Mouse (Mus musculus) neural tube, embryonic 10.5 days (tissue): ENCODE data around the gene Lrr1.
"Not testable (repeated sequence)": the region's sequence is repeated elsewhere in the genome, so short reads cannot be mapped to it uniquely, and the experiment has no call there.

ENCODE experiments used
- DNase-seq: peaks from one replicate; pipeline ENCODE4 v3.0.0-alpha.2; 2017; ENCODE audit warnings: low spot score; ENCODE audit errors: extremely low spot score

The Lrr1 gene

DNA sequence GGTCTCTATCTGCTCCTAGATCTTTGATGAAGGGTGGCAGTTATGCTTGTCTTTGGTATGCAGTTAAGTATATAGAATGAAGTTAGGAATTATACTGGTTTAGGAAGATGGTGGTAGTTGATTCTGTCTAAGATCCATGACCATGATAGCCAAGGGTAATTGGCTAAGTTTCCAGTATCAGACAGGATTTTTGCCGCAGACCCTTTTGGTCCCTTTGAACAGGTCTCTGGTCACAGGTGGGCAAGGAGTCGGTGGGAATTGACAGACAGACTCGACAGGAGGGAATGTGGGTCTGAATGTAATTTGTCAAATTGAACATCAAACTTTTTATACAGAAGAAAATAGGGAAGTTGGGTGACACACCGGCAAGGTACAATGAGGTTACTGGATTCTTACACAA lies 5.0 kb upstream of the Lrr1 start:
- DNase-seq, result not testable (repeated sequence)

- DNase-seq, result no peak
These were observed 3.7 kb upstream of the Lrr1 start for GRCm38 (mm10) chr12:69164904-69165303.

- DNase-seq, result not testable (repeated sequence)
These were observed 1.6 kb upstream of the Lrr1 start for GRCm38 (mm10) chr12:69166861-69167581.

DNA sequence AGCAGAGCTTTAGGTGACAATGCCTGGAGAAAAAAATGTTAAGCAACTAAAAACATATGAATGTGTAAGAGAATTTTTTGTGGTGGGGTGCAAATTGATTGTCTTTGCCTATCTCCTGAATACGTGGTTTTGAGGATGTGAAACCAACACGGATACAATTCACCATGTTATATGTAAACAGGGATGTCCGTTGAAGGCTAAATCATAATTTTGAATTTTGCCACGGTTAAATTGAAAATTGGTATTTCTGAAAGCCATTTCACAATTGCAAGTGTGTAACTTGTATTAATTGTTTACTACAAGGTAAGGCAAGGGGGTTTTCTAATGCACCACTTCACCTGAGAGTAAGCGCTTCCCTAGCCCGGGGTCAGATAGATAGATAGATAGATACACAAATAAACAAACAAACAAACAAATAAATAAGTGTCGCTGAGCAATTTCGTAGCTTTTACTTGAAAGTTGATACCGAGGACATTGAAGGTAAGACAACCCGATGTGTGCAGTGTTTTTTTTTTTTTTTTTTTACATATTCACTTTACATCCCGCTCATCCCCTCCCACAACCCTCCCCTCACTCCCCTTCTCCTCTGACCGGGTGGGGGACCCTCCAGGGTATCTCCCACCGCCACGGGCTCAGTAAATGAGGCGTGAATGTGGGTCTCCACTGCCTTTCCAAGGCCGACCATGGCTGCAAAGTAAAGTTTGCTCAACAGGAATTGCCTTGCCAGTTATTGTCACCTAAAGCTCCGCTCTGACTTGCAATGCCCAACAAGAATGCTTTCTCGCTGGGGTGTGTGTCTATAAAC lies 756 bp upstream of the Lrr1 start:
- no peak for DNase-seq

- DNase-seq, result no peak
These were observed 2.7 kb downstream of the Lrr1 start for GRCm38 (mm10) chr12:69171307-69171706.

DNA sequence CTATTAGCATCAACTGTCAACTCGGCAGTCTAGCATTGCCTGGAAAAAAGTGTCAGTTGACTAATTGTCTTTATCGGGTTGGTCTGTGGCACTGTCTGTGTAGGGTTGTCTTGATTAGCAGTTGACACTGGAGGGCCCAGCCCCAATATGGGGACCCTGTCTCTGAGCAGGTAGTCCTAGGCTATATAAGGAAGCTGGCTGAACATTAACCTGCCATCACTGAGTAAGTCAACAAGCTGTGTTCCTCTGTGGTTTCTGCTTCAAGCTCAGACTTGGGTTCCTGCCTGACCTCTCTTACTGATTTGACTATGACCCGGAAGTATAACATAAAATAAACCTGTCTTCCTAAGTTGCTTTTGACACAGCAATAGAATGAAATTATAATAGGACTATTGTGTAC lies 7.4 kb downstream of the Lrr1 start:
- no peak for DNase-seq

- no peak for DNase-seq
These were observed 8.9 kb downstream of the Lrr1 start for GRCm38 (mm10) chr12:69177526-69177925.

GRCm38 (mm10) chr12:69179371-69179770 lies 10.8 kb downstream of the Lrr1 start:
- DNase-seq, result no peak

DNA sequence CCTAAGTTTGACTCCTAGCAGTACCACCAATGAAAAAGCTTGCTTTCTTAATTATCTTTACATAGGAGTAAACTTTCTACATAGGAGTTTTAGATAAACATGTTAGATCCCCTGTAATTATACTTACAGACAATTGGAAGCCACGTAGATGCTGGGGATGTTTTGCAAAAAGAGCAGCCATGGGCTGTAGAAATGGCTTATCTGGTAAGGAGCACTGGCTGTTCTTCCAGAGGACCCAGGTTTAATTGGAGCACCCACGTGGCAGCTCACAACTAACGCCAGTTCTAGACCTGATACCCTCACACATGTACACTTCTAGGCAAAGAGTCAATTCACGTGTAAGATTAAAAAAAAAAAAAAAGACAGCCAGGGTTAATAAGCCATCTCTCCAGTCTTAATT lies 13.2 kb downstream of the Lrr1 start:
- no peak for DNase-seq

DNA sequence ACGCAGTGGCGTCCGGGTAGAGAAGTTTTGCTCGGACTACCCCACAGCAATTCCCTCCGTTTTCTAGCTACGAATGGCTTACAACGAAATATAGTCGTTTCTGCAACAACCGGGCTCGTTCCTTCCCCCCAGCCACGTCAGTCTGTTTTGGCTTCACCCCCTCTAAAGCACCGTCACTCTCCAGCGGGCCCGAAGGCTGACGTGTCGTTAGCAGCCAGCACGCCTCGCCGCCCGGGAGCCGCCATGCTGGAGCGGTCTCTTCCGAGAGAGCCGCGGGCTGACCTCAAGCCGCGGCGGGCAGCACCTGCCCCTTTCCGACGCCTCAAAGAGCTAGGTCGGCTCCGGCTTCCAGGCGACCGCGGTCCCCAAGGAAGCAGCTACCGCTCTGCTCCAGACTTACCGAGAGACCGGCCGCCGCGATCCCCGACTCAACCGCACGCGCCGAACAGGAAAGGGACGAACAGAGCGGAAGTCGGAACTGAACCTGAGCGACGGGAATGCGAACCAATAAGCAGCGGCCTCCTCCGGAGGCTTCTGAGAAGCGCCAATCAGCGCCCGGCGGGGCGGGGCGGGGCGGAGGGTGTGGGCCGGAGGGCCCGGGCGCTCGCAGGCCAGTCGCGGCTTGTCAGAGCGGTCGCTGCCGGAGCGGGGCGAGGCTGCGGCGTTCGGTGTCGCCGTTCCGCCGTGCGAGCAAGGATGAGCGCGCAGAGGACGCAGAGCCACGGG lies 15.1 kb downstream of the Lrr1 start, which contains the start of the genes Rpl36al and Mgat2:
Rpl36al (minus strand) TSS at position 501 of the 726 bp plus-strand sequence.
Mgat2 (plus strand) TSS at position 575 of the 726 bp plus-strand sequence.
- peak; percentile 95 for DNase-seq

DNA sequence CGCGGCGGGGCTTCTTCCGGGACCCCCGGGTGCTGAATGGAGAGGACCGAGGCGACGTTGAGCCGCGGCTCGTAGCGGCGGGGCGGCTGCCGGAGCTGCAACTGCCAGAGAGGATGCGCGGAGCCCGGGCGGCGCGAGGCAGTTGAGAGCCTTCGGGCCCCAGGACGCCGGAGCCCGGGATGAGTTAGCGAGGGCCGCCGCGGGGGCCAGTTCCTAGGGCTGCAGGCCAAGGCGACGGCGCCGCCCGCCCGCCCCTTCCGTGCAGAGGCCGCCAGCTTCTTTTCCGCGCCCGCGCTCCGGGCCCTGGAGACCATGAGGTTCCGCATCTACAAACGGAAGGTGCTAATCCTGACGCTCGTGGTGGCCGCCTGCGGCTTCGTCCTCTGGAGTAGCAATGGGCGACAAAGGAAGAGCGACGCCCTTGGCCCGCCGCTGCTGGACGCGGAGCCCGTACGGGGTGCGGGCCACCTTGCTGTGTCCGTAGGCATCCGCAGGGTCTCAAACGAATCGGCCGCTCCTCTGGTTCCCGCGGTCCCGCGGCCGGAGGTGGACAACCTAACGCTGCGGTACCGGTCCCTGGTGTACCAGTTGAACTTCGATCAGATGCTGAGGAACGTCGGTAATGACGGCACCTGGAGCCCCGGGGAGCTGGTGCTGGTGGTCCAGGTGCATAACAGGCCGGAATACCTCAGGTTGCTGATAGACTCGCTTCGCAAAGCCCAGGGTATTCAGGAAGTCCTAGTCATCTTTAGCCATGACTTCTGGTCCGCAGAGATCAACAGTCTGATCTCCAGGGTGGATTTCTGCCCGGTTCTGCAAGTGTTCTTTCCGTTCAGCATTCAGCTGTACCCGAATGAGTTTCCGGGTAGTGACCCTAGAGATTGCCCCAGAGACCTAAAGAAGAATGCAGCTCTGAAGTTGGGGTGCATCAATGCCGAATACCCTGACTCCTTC lies 16.0 kb downstream of the Lrr1 start:
- peak; percentile 62 for DNase-seq

DNA sequence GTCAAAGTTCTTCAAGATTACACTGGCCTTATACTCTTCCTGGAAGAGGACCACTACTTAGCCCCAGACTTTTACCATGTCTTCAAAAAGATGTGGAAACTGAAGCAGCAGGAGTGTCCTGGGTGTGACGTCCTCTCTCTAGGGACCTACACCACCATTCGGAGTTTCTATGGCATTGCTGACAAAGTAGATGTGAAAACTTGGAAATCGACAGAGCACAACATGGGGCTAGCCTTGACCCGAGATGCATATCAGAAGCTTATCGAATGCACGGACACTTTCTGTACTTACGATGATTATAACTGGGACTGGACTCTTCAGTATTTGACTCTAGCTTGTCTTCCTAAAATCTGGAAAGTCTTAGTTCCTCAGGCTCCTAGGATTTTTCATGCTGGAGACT lies 16.8 kb downstream of the Lrr1 start:
- no peak for DNase-seq

- DNase-seq, result no peak
These were observed 18.3 kb downstream of the Lrr1 start for GRCm38 (mm10) chr12:69186811-69187471.

- DNase-seq, result no peak
These were observed 21.5 kb downstream of the Lrr1 start for GRCm38 (mm10) chr12:69190074-69190473.

- no peak for DNase-seq
These were observed 21.9 kb downstream of the Lrr1 start for GRCm38 (mm10) chr12:69190522-69190921.

DNA sequence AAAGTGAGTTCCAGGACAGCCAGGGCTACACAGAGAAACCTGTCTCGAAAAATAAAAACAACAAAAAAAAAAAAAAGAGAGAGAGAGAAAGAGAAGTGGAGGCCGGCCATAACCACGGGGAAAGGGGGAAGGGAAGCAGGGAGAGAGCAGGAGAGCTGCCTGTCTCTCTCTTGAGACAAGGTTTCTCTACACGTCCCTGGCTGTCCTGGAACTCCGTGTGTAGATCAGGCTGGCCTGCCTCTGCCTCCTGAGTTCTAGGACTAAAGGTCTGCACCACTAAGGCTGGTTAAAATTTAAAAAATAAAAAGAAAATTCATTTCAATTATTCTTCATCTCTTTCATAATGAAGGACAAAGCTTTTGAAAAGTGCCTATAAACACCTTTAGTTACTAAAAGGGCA lies 22.8 kb downstream of the Lrr1 start:
- DNase-seq, result no peak

- DNase-seq, result no peak
These were observed 24.0 kb downstream of the Lrr1 start for GRCm38 (mm10) chr12:69192637-69193036.

GRCm38 (mm10) chr12:69196444-69197377 lies 28.1 kb downstream of the Lrr1 start, which contains the start of gene Gm49383:
Gene Gm49383, minus strand, starts transcription at chr12:69197104.
- DNase-seq, result peak; percentile 78
